Mouse (Mus musculus) embryo, embryonic 9.5 days (tissue): ENCODE data around the gene Ghrh.

Source experiments
- DNase-seq: peaks from one replicate; pipeline ENCODE4 v3.0.0-alpha.2; 2017; ENCODE audit errors: extremely low spot score

The Ghrh gene

GRCm38 (mm10) chr2:157308273-157308917, 38.9 kb downstream of the Ghrh start:
- DNase-seq, result no peak

GRCm38 (mm10) chr2:157307715-157308265, 39.5 kb downstream of the Ghrh start:
- no peak for DNase-seq

GRCm38 (mm10) chr2:157306091-157307032, 40.9 kb downstream of the Ghrh start:
- DNase-seq, result no peak

- no peak for DNase-seq
Observed at GRCm38 (mm10) chr2:157303096-157303495, 44.2 kb downstream of the Ghrh start.

- DNase-seq, result no peak
Observed at GRCm38 (mm10) chr2:157300051-157300450, 47.3 kb downstream of the Ghrh start.

GRCm38 (mm10) chr2:157296105-157296689, 51.1 kb downstream of the Ghrh start:
- no peak for DNase-seq

GRCm38 (mm10) chr2:157292093-157292492, 55.2 kb downstream of the Ghrh start:
- peak; percentile 51 for DNase-seq

GRCm38 (mm10) chr2:157288996-157289395, 58.3 kb downstream of the Ghrh start:
- no peak for DNase-seq

- DNase-seq, result peak; percentile 36
Observed at GRCm38 (mm10) chr2:157287542-157287941, 59.8 kb downstream of the Ghrh start.

- DNase-seq, result no peak
Observed at GRCm38 (mm10) chr2:157283321-157283720, 64.0 kb downstream of the Ghrh start.
